Mouse (Mus musculus) forebrain, embryonic 10.5 days (tissue): ENCODE results near the gene Tspan9. TPM values are rescaled to one million over a fixed set of nuclear protein-coding genes. Genes with fewer than 3 reads are reported as not detected.

ENCODE experiments used
- DNase-seq: peaks from one replicate; pipeline ENCODE4 v3.0.0-alpha.2; 2017; ENCODE audit warnings: low spot score; ENCODE audit errors: extremely low spot score
- H3K27ac ChIP-seq: fragments of 300-500 bp; sonication (generic); 2 replicates; pipeline ENCODE4 v1.5.1; 2016; ENCODE audit warnings: mild to moderate bottlenecking
- H3K27me3 ChIP-seq: fragments of 300-500 bp; sonication (generic); 2 replicates; pipeline ENCODE4 v1.6.1; 2016; ENCODE audit warnings: mild to moderate bottlenecking; ENCODE audit not compliant: poor library complexity, severe bottlenecking
- H3K36me3 ChIP-seq: fragments of 300-500 bp; sonication (generic); replicated peaks from 2 replicates; pipeline ENCODE4 v1.6.1; 2016; ENCODE audit warnings: mild to moderate bottlenecking, moderate library complexity
- H3K4me1 ChIP-seq: fragments of 300-500 bp; sonication (generic); 2 replicates; pipeline ENCODE4 v1.6.1; 2016
- H3K4me3 ChIP-seq: fragments of 300-500 bp; sonication (generic); 2 replicates; pipeline ENCODE4 v1.5.1; 2016; ENCODE audit warnings: mild to moderate bottlenecking, moderate library complexity
- H3K9me3 ChIP-seq: fragments of 300-500 bp; sonication (generic); 2 replicates; pipeline ENCODE4 v1.6.1; 2016; ENCODE audit warnings: mild to moderate bottlenecking, moderate library complexity
- WGBS: fragments of 180-500 bp; shearing (Covaris S2); methylation state at CpG from one replicate; pipeline ENCODE4 v1.1.7; 2016; 5-methylcytosine and 5-hydroxymethylcytosine counted together
- polyA plus RNA-seq: library from polyadenylated mRNA; unstranded; fragments of >200 nt; fragmentation: Nextera tagmentation; extraction: Ambion mirVana; gene quantifications from 2 replicates; pipeline ENCODE4 v1.2.1, GENCODE M21; 2016

Tspan9 gene
- polyA plus RNA-seq, 1 experiment from 2014 or later = 39.4 TPM

GRCm38 (mm10) chr6:128127312-128127711, 16.1 kb downstream of the Tspan9 start:
- H3K27ac ChIP-seq = no peak overlapping the region
- no peaks in the 10 kb centered on the region for H3K27me3 ChIP-seq
- DNase-seq = no peak
- H3K36me3 ChIP-seq = no peaks in the 10 kb centered on the region
- H3K4me3 ChIP-seq = no peak overlapping the region
- H3K9me3 ChIP-seq = no peaks in the 10 kb centered on the region
- peaks cover 37% of the 10 kb centered on the region for H3K4me1 ChIP-seq
- WGBS = 83% methylated on average over 3 of the region's 3 CpGs

GRCm38 (mm10) chr6:128126876-128127275, 16.5 kb downstream of the Tspan9 start:
- Histone ChIP-seq H3K9me3 (no peaks in the 10 kb centered on the region), H3K36me3 (no peaks in the 10 kb centered on the region), H3K27ac (no peak overlapping the region), H3K27me3 (no peaks in the 10 kb centered on the region), H3K4me3 (no peak overlapping the region), H3K4me1 (peaks cover 37% of the 10 kb centered on the region)
- 63% methylated on average over 4 of the region's 4 CpGs for WGBS
- no peak for DNase-seq

DNA sequence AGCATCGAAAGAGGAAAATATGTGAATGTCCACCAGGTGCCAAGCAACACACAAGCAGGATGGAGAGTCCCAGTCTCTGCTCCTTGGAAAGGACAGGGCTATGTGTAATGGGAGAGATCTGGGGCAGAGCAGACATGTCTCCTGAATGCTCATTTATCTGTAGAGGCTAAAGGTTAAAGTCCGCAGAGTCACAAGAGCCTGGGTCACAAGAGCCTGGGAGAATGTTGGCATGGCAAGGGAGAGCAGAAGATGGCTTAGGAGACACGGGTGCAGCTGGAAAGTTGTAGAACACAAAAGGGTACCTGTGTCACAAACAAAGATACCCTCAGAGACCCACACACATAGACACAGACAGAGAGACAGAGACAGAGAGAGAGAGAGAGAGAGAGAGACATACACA, 17.9 kb downstream of the Tspan9 start:
- no peak for DNase-seq
- WGBS = 73% methylated on average over 3 of the region's 3 CpGs
- no peak overlapping the region for H3K4me3 ChIP-seq
- peaks cover 31% of the 10 kb centered on the region for H3K4me1 ChIP-seq
- no peak overlapping the region for H3K27ac ChIP-seq
- no peaks in the 10 kb centered on the region for H3K27me3 ChIP-seq
- H3K36me3 ChIP-seq = no peaks in the 10 kb centered on the region
- H3K9me3 ChIP-seq = no peaks in the 10 kb centered on the region

GRCm38 (mm10) chr6:128124222-128124971, 19.0 kb downstream of the Tspan9 start:
- Histone ChIP-seq H3K27ac (0 out of 2 replicates have a peak overlapping the region, but pooled peaks have one; percentile 12), H3K4me1 (peaks cover 24% of the 10 kb centered on the region), H3K36me3 (0 out of 2 replicates have a peak, but pooled peaks cover 3% of the 10 kb centered on the region), H3K27me3 (no peaks in the 10 kb centered on the region), H3K9me3 (no peaks in the 10 kb centered on the region), H3K4me3 (no peak overlapping the region)
- WGBS = 78% methylated on average over 10 of the region's 10 CpGs
- no peak for DNase-seq

GRCm38 (mm10) chr6:128122127-128122526, 21.3 kb downstream of the Tspan9 start:
- Histone ChIP-seq H3K4me1 (peaks cover 15% of the 10 kb centered on the region), H3K9me3 (no peaks in the 10 kb centered on the region), H3K27ac (peak overlapping the region; percentile 12; the same call in 1 of the 2 replicates), H3K4me3 (no peak overlapping the region), H3K27me3 (no peaks in the 10 kb centered on the region), H3K36me3 (0 out of 2 replicates have a peak, but pooled peaks cover 3% of the 10 kb centered on the region)
- 77% methylated on average over 5 of the region's 5 CpGs for WGBS
- DNase-seq = no peak

DNA sequence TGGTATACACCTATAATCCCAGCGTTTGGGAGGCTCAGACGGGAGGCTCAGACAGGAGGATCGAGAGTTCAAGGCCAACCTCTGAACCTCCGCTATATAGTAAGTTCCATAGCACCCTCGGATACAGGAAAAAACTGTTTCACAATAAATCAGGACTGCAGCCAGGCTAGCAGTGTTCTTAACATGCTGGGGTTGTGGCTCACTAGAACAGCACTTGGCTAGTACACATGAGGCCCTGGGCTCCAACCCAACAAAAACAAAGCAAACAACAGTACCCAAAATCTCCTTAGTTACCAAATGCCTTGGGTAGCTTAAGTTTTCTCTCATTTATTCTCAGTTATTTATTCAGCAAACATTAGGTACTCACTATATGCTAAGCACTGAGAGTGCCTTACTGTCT, 21.7 kb downstream of the Tspan9 start:
- Histone ChIP-seq H3K27ac (no peak overlapping the region), H3K4me3 (no peak overlapping the region), H3K9me3 (no peaks in the 10 kb centered on the region), H3K36me3 (0 out of 2 replicates have a peak, but pooled peaks cover 3% of the 10 kb centered on the region), H3K4me1 (peaks cover 20% of the 10 kb centered on the region), H3K27me3 (no peaks in the 10 kb centered on the region)
- WGBS = 88% methylated on average over 5 of the region's 5 CpGs
- DNase-seq = no peak

- WGBS = 85% methylated on average over 12 of the region's 12 CpGs
- peaks cover 27% of the 10 kb centered on the region for H3K4me1 ChIP-seq
- H3K27ac ChIP-seq = no peak overlapping the region
Observed at GRCm38 (mm10) chr6:128120806-128121205, 22.6 kb downstream of the Tspan9 start.

GRCm38 (mm10) chr6:128118670-128119230, 24.6 kb downstream of the Tspan9 start:
- H3K27me3 ChIP-seq = no peaks in the 10 kb centered on the region
- H3K36me3 ChIP-seq = 0 out of 2 replicates have a peak, but pooled peaks cover 3% of the 10 kb centered on the region
- DNase-seq = no peak
- peaks cover 18% of the 10 kb centered on the region for H3K4me1 ChIP-seq
- H3K27ac ChIP-seq = no peak overlapping the region
- WGBS = 88% methylated on average over 7 of the region's 7 CpGs
- no peak overlapping the region for H3K4me3 ChIP-seq
- H3K9me3 ChIP-seq = no peaks in the 10 kb centered on the region

More at GRCm38 (mm10) chr6:128120806-128121205, 22.6 kb downstream of the Tspan9 start:
- 0 out of 2 replicates have a peak, but pooled peaks cover 3% of the 10 kb centered on the region for H3K36me3 ChIP-seq
- H3K27me3 ChIP-seq = no peaks in the 10 kb centered on the region
- no peaks in the 10 kb centered on the region for H3K9me3 ChIP-seq
- no peak for DNase-seq
- H3K4me3 ChIP-seq = no peak overlapping the region

- peak; percentile 32 for DNase-seq
- Histone ChIP-seq H3K9me3 (no peaks in the 10 kb centered on the region), H3K27ac (peak overlapping the region; percentile 69), H3K36me3 (0 out of 2 replicates have a peak, but pooled peaks cover 3% of the 10 kb centered on the region), H3K27me3 (no peaks in the 10 kb centered on the region), H3K4me1 (peaks cover 34% of the 10 kb centered on the region), H3K4me3 (no peak overlapping the region)
- 70% methylated on average over 10 of the region's 10 CpGs for WGBS
Observed at GRCm38 (mm10) chr6:128116836-128117542, 26.4 kb downstream of the Tspan9 start.

DNA sequence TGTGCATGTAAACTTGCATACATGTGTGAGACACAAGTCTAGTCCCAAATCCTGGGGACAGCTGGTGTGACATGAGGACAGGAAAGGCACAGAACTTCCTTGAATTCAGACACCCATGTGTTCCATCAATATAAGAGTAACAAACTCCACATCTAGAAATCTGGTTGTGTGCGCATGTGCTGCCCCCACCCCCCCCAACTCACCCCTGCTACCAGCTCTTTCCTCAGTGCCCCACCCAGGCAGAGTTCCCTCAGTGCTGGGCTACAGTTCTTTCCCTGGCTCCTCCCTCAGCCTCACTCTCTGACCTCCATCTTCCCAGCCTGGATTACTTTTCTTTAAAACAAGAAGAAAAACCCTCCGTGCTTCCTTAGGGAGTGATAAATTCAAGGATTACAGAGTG, 27.1 kb downstream of the Tspan9 start:
- Histone ChIP-seq H3K36me3 (0 out of 2 replicates have a peak, but pooled peaks cover 3% of the 10 kb centered on the region), H3K4me3 (no peak overlapping the region), H3K9me3 (no peaks in the 10 kb centered on the region), H3K27me3 (no peaks in the 10 kb centered on the region), H3K4me1 (peaks cover 41% of the 10 kb centered on the region), H3K27ac (peak overlapping the region; percentile 69; the same call in 1 of the 2 replicates)
- WGBS = 74% methylated on average over 2 of the region's 2 CpGs
- no peak for DNase-seq

GRCm38 (mm10) chr6:128115121-128115520, 28.3 kb downstream of the Tspan9 start:
- WGBS = 92% methylated on average over 6 of the region's 6 CpGs

GRCm38 (mm10) chr6:128112605-128113004, 30.8 kb downstream of the Tspan9 start:
- WGBS = 8% methylated on average over 2 of the region's 3 CpGs
- H3K4me1 ChIP-seq = peaks cover 40% of the 10 kb centered on the region
- DNase-seq = no peak
- no peak overlapping the region for H3K4me3 ChIP-seq
- no peaks in the 10 kb centered on the region for H3K9me3 ChIP-seq
- no peaks in the 10 kb centered on the region for H3K36me3 ChIP-seq
- peak overlapping the region; percentile 70 for H3K27ac ChIP-seq
- no peaks in the 10 kb centered on the region for H3K27me3 ChIP-seq

More at GRCm38 (mm10) chr6:128115121-128115520, 28.3 kb downstream of the Tspan9 start:
- Histone ChIP-seq H3K27me3 (no peaks in the 10 kb centered on the region), H3K9me3 (no peaks in the 10 kb centered on the region), H3K4me3 (no peak overlapping the region), H3K4me1 (peaks cover 36% of the 10 kb centered on the region), H3K36me3 (0 out of 2 replicates have a peak, but pooled peaks cover 3% of the 10 kb centered on the region), H3K27ac (no peak overlapping the region)
- DNase-seq = no peak
